11 mouse cellular contexts compared by ENCODE assay signal in genomic region chr2:158510665-158511064, GRCm38 (mm10). TPM values are rescaled to one million over a fixed set of nuclear protein-coding genes. Genes with fewer than 3 reads are reported as not detected.
A peak's percentile ranks its signal among the peaks of the same experiment; 100 is the strongest.
DNase-seq lines count a peak whose midpoint lies in the region; ATAC-seq lines count a peak whose summit lies in the region.
"Had no signal": no experiment of that assay in that cellular context is flagged by ENCODE, and none has a peak within 500 bp of the region (broad histone marks: within the 10 kb centered on the region; RNA-seq: fewer than 3 reads in every experiment).

No protein-coding gene starts in this region.

- no peaks in the 10 kb centered on the region for H3K36me3 ChIP-seq in heart, embryonic 11.5 days (ENCODE audit: control insufficient read depth, insufficient read depth, low read length)
- no peaks in the 10 kb centered on the region for H3K36me3 ChIP-seq in hindbrain, embryonic 16.5 days (ENCODE audit: control insufficient read depth, insufficient read depth, low read length)
- no peaks in the 10 kb centered on the region for H3K36me3 ChIP-seq in hindbrain, embryonic 11.5 days (ENCODE audit: control insufficient read depth, insufficient read depth, low read length)
- H3K36me3 ChIP-seq: midbrain, embryonic 12.5 days had no signal

- no peaks in the 10 kb centered on the region for H3K9me3 ChIP-seq in heart, embryonic 11.5 days (replicated peaks; ENCODE audit: control insufficient read depth, low read length)
- no peaks in the 10 kb centered on the region for H3K9me3 ChIP-seq in hindbrain, embryonic 16.5 days (ENCODE audit: control insufficient read depth, low read length)
- H3K9me3 ChIP-seq in hindbrain, embryonic 11.5 days (ENCODE audit: control insufficient read depth, low read length) = no peaks in the 10 kb centered on the region
- H3K9me3 ChIP-seq: midbrain, embryonic 12.5 days had no signal

- H3K27me3 ChIP-seq in heart, embryonic 11.5 days (ENCODE audit: control insufficient read depth, insufficient read depth, low read length) = no peaks in the 10 kb centered on the region
- no peaks in the 10 kb centered on the region for H3K27me3 ChIP-seq in hindbrain, embryonic 16.5 days (replicated peaks; ENCODE audit: control insufficient read depth, insufficient read depth, low read length)
- H3K27me3 ChIP-seq in hindbrain, embryonic 11.5 days (ENCODE audit: control insufficient read depth, insufficient read depth, low read length) = no peaks in the 10 kb centered on the region
- H3K27me3 ChIP-seq: midbrain, embryonic 12.5 days had no signal

- no peak overlapping the region for H3K4me2 ChIP-seq in heart, embryonic 11.5 days
- H3K4me2 ChIP-seq in hindbrain, embryonic 16.5 days (ENCODE audit: low read length) = no peak overlapping the region
- H3K4me2 ChIP-seq in hindbrain, embryonic 11.5 days (replicated peaks; ENCODE audit: low read depth, low read length) = no peak overlapping the region
- H3K4me2 ChIP-seq: midbrain, embryonic 12.5 days had no signal

- DNase-seq in heart, adult 8-10 months (ENCODE audit: low spot score) = no peak
- peak; percentile 66 for DNase-seq in adrenal gland, adult 8-10 months
- peak; percentile 84 for DNase-seq in kidney, postnatal 10 days
- peak; percentile 68 for DNase-seq in ovary, postnatal 36 days (ENCODE audit: low spot score)
- DNase-seq in hindbrain, embryonic 11.5 days (ENCODE audit: low spot score) = no peak
- DNase-seq in cerebellum, adult 8-10 months = no peak
- DNase-seq: cerebellum, adult 9-10 months had no signal

- peak; percentile 41; the same call in 1 of the 2 replicates for ATAC-seq in heart, embryonic 11.5 days (replicated peaks; ENCODE audit: insufficient number of reproducible peaks, low FRiP score, low TSS enrichment)
- no peak for ATAC-seq in hindbrain, embryonic 16.5 days
- no peak for ATAC-seq in hindbrain, embryonic 11.5 days (ENCODE audit: low FRiP score)

- 54% methylated on average over 6 of the region's 6 CpGs for WGBS in heart, embryonic 11.5 days (ENCODE audit: insufficient replicate concordance)
- WGBS in hindbrain, embryonic 16.5 days = 71% methylated on average over 6 of the region's 6 CpGs
- 85% methylated on average over 6 of the region's 6 CpGs for WGBS in hindbrain, embryonic 11.5 days

- no peak overlapping the region for H3K27ac ChIP-seq in heart, embryonic 11.5 days (ENCODE audit: low read depth, low read length)
- H3K27ac ChIP-seq in hindbrain, embryonic 16.5 days (ENCODE audit: low read depth, low read length) = no peak overlapping the region
- no peak overlapping the region for H3K27ac ChIP-seq in hindbrain, embryonic 11.5 days (ENCODE audit: low read depth, low read length)
- H3K27ac ChIP-seq: midbrain, embryonic 12.5 days had no signal

- peaks cover 5% of the 10 kb centered on the region; the same call in 1 of the 2 replicates for H3K4me1 ChIP-seq in heart, embryonic 11.5 days (ENCODE audit: control insufficient read depth, insufficient read depth, low read length)
- H3K4me1 ChIP-seq in hindbrain, embryonic 16.5 days (ENCODE audit: control insufficient read depth, insufficient read depth, low read depth, low read length) = no peaks in the 10 kb centered on the region
- no peaks in the 10 kb centered on the region for H3K4me1 ChIP-seq in hindbrain, embryonic 11.5 days (replicated peaks; ENCODE audit: control insufficient read depth, insufficient read depth, low read length)
- H3K4me1 ChIP-seq: midbrain, embryonic 12.5 days had no signal

- H3K9ac ChIP-seq in heart, embryonic 11.5 days (ENCODE audit: low read depth, low read length) = no peak overlapping the region
- H3K9ac ChIP-seq in hindbrain, embryonic 16.5 days (ENCODE audit: low read depth, low read length) = no peak overlapping the region
- no peak overlapping the region for H3K9ac ChIP-seq in hindbrain, embryonic 11.5 days (ENCODE audit: low read depth, low read length)
- H3K9ac ChIP-seq: midbrain, embryonic 12.5 days had no signal

- no peak overlapping the region for H3K4me3 ChIP-seq in heart, embryonic 11.5 days (ENCODE audit: low read depth, low read length)
- H3K4me3 ChIP-seq in hindbrain, embryonic 16.5 days (ENCODE audit: low read length) = no peak overlapping the region
- H3K4me3 ChIP-seq in hindbrain, embryonic 11.5 days (ENCODE audit: low read depth, low read length) = no peak overlapping the region
- H3K4me3 ChIP-seq: midbrain, embryonic 12.5 days had no signal

RNA-seq across cellular contexts. Expression of gene Arhgap40, which starts 1.9 kb away (rescaled TPM):
- not detected in 2 replicates for polyA plus RNA-seq in heart, embryonic 11.5 days (2014; fragmentation: Nextera tagmentation; extraction: Ambion mirVana)
- not detected for total RNA-seq in heart, adult 8-10 months (2022)
- not detected for total RNA-seq in adrenal gland, adult 8-10 months (2022)
- 0.69 and 1.1 TPM in 2 replicates for polyA plus RNA-seq in hindbrain, embryonic 16.5 days (2015; fragmentation: Nextera tagmentation; extraction: Ambion mirVana)
- 0.37 and 0.54 TPM in 2 replicates for polyA plus RNA-seq in hindbrain, embryonic 11.5 days (2014; fragmentation: Nextera tagmentation; extraction: Ambion mirVana)
- total RNA-seq: heart, postnatal 36 days had no signal

RNA-seq across cellular contexts. Expression of gene Adig, which starts 8.3 kb away (rescaled TPM):
- polyA plus RNA-seq in heart, embryonic 11.5 days (2014; fragmentation: Nextera tagmentation; extraction: Ambion mirVana) = not detected in 2 replicates
- total RNA-seq in heart, adult 8-10 months (2022) = 10 to 100 TPM in 1 of 4 experiments, 1 to 10 TPM in 3; 3.6 to 11.6 (median 6.1) TPM
- 10 to 100 TPM in 3 of 4 experiments, 1 to 10 TPM in 1; 6.9 to 56.3 (median 40.8) TPM for total RNA-seq in adrenal gland, adult 8-10 months (2022)
- polyA plus RNA-seq in hindbrain, embryonic 16.5 days (2015; fragmentation: Nextera tagmentation; extraction: Ambion mirVana) = not detected in 2 replicates
- polyA plus RNA-seq in hindbrain, embryonic 11.5 days (2014; fragmentation: Nextera tagmentation; extraction: Ambion mirVana) = not detected in 2 replicates
- polyA plus RNA-seq: midbrain, embryonic 12.5 days had no signal

Comparison
In these comparisons a context has a peak if more than half of its experiments do, and no peak if none do; other contexts are left out.
1. DNase-seq: peak in adrenal gland, adult 8-10 months (single experiment), kidney, postnatal 10 days (single experiment) and ovary, postnatal 36 days (single experiment); none in heart, adult 8-10 months (single experiment), hindbrain, embryonic 11.5 days (single experiment) and cerebellum, adult 8-10 months (single experiment).